Mouse (Mus musculus) layer of hippocampus, postnatal 25 days (tissue): Measurements from ENCODE around the gene Cdh3. TPM values are rescaled to one million over a fixed set of nuclear protein-coding genes. Genes with fewer than 3 reads are reported as not detected.

ENCODE experiments used
- DNase-seq, 2 experiments: peaks; one replicate each; pipeline ENCODE4 v3.0.0; 2022; ENCODE audit warnings: mixed read lengths in 2 of 2, low spot score in 1 of 2; ENCODE audit errors: extremely low spot score in 1 of 2
- total RNA-seq, 2 experiments: library from RNA; stranded (reverse); gene quantifications; 2 replicates each; pipeline ENCODE4 v1.2.3; 2021

The Cdh3 gene
- total RNA-seq, 2 experiments from 2014 or later = 0.05 TPM; not detected in 1

DNA sequence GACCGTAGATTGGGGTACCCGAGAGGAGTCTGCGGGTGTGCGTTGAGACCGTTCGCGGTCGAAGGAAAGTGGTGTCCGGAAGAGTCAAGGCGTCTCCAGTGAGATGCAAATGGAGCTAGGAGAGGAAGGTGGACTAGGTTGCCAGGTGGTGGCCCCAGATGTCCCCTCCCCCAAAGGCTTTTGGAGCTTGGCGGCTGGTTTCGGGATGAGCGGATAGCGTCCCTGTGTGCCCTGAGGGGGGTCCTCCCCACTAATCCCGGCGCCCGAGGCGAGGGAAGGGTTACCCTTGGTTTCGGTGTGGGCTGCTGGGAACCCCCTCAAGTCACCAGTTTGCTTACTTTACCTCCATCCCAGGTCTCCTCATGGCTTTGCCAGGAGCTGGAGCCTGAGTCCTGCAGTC lies 93.2 kb downstream of the Cdh3 start:
- no peak for DNase-seq

DNA sequence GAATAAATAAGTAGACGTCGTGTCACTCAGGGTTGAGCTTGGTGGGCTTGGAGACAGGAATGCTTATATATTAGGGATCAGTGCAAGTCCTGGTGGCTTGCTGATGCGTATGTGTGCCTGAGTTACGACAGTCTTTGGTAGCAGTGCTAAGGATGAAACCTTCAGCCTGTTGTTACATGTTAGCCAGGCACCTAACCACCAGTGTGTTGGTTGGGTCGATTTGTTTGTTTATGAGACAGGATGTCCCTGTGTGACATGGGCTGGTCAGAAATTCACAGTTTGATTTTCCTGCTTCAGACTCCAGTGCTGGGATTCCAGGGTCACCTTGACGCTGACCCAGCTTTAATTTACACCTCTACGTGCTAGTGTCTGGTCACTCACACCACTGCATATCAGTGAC lies 95.0 kb downstream of the Cdh3 start:
- no peak for DNase-seq

DNA sequence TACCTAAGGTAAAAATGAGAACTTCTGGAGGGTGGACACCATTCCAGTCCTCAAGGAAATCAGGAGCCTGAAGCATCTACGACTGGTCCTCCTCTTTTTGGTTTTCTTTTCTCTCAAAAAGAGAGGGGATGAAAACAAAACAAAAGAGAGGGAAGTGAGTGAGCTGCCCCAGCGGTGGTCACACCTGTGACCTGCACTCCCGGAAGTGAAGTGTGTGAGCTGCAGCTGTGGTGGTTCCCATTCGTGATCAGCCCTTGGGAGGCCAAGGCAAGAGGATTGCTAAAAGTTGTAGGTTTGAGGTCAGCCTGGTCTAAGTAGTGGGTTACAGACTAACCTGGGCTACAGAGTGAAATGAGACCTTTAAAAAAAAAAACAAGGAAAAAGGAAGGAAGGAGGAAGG lies 95.4 kb downstream of the Cdh3 start:
- DNase-seq = no peak

DNA sequence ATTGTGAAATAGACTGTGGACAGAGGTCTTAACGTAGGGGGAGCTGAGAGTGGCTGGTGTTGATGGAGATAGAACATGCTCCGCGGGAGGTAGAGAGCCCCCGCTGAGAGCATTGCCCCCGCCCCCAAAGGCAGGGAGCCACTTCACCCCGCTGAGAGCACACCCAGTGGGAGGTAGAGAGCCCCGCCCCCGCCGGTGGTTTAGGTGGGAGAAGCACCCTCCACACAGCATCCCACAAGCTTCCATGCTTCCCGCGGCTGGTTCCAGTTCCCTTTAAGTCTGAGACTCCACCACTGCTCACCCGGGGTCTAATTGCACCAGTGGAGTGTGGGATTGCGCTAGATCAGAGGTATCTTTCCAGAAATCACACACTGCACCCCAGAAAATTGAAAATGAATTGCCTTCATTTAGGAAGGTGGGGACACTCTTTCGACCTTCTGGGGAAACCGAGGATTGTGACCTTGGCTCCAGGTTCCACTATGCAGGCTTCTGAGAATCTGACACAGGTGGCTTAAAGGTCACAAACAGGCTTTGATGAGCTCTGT lies 96.0 kb downstream of the Cdh3 start:
- DNase-seq = no peak

Other genes with a start within 250 kb of the Cdh3 start
- gene Smpd3, start 172.9 kb upstream of the Cdh3 start, total RNA-seq = 10 to 100 TPM; 77.7 to 84.8 TPM
- gene Zfp90, start 95.6 kb upstream of the Cdh3 start, total RNA-seq = 10 to 100 TPM; 10.9 to 13.3 TPM
- gene 6030452D12Rik, start 10.4 kb upstream of the Cdh3 start, total RNA-seq = not detected
- 100 to 1,000 TPM in 1 of 2 experiments, 10 to 100 TPM in 1; 73.1 to 101 TPM for gene Gm10073, start 62.6 kb downstream of the Cdh3 start, total RNA-seq
- gene Cdh1, start 92.5 kb downstream of the Cdh3 start, total RNA-seq = under 1 TPM; 0.42 to 0.59 TPM
- 1 to 10 TPM; 5.7 to 7.1 TPM for gene Tango6, start 172.2 kb downstream of the Cdh3 start, total RNA-seq